Mouse (Mus musculus) splenic B cell, adult 2 months (primary cell): ENCODE data around the gene Atp8b5.
A peak's percentile ranks its signal among the peaks of the same experiment; 100 is the strongest.

Experiments
- DNase-seq: peaks from one replicate; pipeline ENCODE4 v3.0.0-alpha.2; 2011; ENCODE audit warnings: low read depth, low spot score
- H3K27me3 ChIP-seq: 2 replicates; pipeline ENCODE4 v1.6.1; 2012; ENCODE audit warnings: mild to moderate bottlenecking, low read length, moderate library complexity, mixed read lengths; ENCODE audit not compliant: control insufficient read depth, poor library complexity, insufficient read depth, severe bottlenecking
- H3K36me3 ChIP-seq: 2 replicates; pipeline ENCODE4 v1.6.1; 2012; ENCODE audit warnings: mild to moderate bottlenecking, low read length, moderate library complexity, mixed read lengths; ENCODE audit not compliant: control insufficient read depth, poor library complexity, insufficient read depth, severe bottlenecking

Atp8b5 gene

GRCm38 (mm10) chr4:43266623-43267322, at the start of gene Atp8b5:
Gene Atp8b5, plus strand, starts transcription at chr4:43267159.
- DNase-seq, result peak; percentile 46
- Histone ChIP-seq H3K36me3 (no peaks in the 10 kb centered on the region), H3K27me3 (no peaks in the 10 kb centered on the region)

- H3K27me3 ChIP-seq, result no peaks in the 10 kb centered on the region
- DNase-seq, result no peak
- no peaks in the 10 kb centered on the region for H3K36me3 ChIP-seq
These were observed 49.0 kb upstream of the Atp8b5 start for GRCm38 (mm10) chr4:43217997-43218396.

DNA sequence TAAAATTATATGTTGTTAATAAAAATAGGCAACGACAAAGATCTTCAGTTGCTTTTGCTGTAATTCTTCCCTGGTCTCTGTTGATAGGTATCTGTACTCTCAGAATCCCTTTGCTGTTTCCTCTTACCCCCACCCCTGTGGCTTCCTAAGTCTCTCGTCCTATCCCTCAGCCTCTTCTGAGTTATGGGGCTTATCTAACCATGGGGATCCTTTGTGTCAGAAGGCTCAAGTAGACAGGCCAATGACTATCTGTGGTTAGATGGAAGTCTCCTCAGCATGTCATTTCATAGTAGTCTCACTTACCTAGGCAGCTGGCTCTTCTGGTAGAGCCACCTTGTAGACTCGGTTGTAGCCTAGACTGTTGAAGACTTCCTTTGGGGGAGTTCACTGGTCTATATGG, 35.1 kb upstream of the Atp8b5 start:
- no peaks in the 10 kb centered on the region for H3K36me3 ChIP-seq

DNA sequence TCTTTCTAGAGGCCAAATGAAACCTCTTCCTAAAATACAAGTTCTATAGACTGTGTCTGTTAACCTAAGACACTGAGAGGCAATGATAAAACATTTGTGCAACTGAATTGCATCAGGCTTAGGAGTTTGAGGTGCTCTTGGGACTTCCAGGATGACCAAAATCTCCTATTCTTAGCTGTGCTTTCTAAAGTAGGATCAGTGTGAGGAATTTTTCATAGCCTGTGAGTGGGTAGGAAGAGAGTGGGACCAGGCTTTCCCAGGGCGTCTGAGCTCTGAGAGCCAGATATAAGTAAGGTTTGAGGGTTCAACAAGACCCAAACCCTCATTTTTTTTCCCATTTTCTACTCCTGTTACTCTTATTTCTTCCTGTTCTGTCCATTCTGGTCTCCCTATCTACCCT, 34.0 kb upstream of the Atp8b5 start:
- Histone ChIP-seq H3K36me3 (no peaks in the 10 kb centered on the region), H3K27me3 (no peaks in the 10 kb centered on the region)
- DNase-seq, result no peak

More for the DNA sequence above, 35.1 kb upstream of the Atp8b5 start:
- no peak for DNase-seq
- H3K27me3 ChIP-seq, result no peaks in the 10 kb centered on the region

- H3K36me3 ChIP-seq, result no peaks in the 10 kb centered on the region
- H3K27me3 ChIP-seq, result no peaks in the 10 kb centered on the region
- no peak for DNase-seq
These were observed 33.5 kb upstream of the Atp8b5 start for GRCm38 (mm10) chr4:43233489-43233888.

- Histone ChIP-seq H3K27me3 (no peaks in the 10 kb centered on the region), H3K36me3 (no peaks in the 10 kb centered on the region)
- DNase-seq, result no peak
These were observed 30.1 kb upstream of the Atp8b5 start for GRCm38 (mm10) chr4:43236898-43237297.

- DNase-seq, result no peak
- no peaks in the 10 kb centered on the region for H3K36me3 ChIP-seq
- no peaks in the 10 kb centered on the region for H3K27me3 ChIP-seq
These were observed 26.2 kb upstream of the Atp8b5 start for GRCm38 (mm10) chr4:43240716-43241115.

GRCm38 (mm10) chr4:43244022-43244421, 22.9 kb upstream of the Atp8b5 start:
- no peaks in the 10 kb centered on the region for H3K36me3 ChIP-seq
- H3K27me3 ChIP-seq, result no peaks in the 10 kb centered on the region
- no peak for DNase-seq

- DNase-seq, result no peak
- no peaks in the 10 kb centered on the region for H3K36me3 ChIP-seq
These were observed 21.2 kb upstream of the Atp8b5 start for GRCm38 (mm10) chr4:43245776-43246175.

DNA sequence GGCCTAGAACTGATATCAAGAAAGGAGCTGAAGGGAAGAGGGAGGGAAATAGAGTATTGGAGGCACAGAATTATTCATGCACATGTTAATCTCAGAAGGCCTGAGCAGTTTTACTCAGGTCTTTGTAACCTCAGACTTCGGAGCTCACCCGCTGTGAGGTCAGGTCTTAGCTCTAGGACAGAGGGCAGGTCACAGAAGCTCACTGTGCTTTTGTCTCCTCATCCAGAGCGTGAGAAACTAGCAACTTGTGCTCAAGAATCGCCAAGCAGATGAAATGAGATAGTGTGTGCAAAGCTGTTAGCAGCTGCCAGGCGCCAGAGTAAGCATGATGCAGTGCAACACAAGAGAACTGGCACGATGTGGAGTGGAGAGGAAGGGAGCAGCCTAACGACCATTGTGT, 18.9 kb upstream of the Atp8b5 start:
- Histone ChIP-seq H3K36me3 (no peaks in the 10 kb centered on the region), H3K27me3 (no peaks in the 10 kb centered on the region)
- no peak for DNase-seq

More at GRCm38 (mm10) chr4:43245776-43246175, 21.2 kb upstream of the Atp8b5 start:
- H3K27me3 ChIP-seq, result no peaks in the 10 kb centered on the region

- H3K27me3 ChIP-seq, result no peaks in the 10 kb centered on the region
- DNase-seq, result no peak
These were observed 18.1 kb upstream of the Atp8b5 start for GRCm38 (mm10) chr4:43248909-43249308.

GRCm38 (mm10) chr4:43251269-43251668, 15.7 kb upstream of the Atp8b5 start:
- Histone ChIP-seq H3K27me3 (no peaks in the 10 kb centered on the region), H3K36me3 (no peaks in the 10 kb centered on the region)
- DNase-seq, result no peak

More at GRCm38 (mm10) chr4:43248909-43249308, 18.1 kb upstream of the Atp8b5 start:
- H3K36me3 ChIP-seq, result no peaks in the 10 kb centered on the region

DNA sequence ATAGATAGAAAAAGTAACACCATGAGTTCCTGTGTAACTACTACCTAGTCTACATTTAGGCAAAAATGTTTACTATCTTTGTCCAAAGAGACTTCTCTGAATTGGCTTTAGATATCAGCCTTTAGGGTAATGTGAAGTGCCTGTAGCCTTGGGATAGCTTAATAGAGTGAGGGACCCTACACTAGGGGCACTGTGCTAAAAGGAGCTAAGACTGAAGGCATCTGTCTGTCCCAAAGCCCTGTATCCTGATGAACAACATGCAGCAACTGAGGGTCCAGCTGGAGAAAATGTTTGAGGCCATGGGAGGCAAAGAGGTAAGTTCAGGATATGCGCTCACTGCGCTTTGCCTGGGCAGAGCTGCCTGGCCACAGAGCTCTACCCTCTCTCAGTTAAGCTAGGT, 9.9 kb upstream of the Atp8b5 start:
- Histone ChIP-seq H3K36me3 (no peaks in the 10 kb centered on the region), H3K27me3 (no peaks in the 10 kb centered on the region)
- no peak for DNase-seq

DNA sequence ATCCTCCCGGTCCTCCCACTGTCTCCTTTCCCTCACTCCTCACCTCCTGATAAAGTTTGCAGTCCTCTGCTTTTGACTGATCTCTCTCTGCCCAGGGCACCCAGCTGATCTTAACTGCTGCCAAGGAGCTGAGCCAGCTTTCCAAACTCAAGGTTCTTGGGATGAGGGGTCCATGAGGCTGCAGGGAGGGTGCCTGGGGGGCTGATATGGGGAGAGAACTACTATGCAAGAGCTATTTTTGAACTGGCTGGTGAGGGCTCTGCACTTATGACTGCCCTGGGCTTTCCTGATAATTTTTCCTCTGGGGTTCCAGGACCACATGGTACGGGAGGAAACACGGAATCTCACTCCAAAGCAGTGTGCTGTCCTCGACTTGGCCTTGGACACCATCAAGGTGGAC, 8.4 kb upstream of the Atp8b5 start:
- H3K27me3 ChIP-seq, result no peaks in the 10 kb centered on the region
- H3K36me3 ChIP-seq, result no peaks in the 10 kb centered on the region
- no peak for DNase-seq

GRCm38 (mm10) chr4:43259435-43259834, 7.5 kb upstream of the Atp8b5 start:
- Histone ChIP-seq H3K36me3 (no peaks in the 10 kb centered on the region), H3K27me3 (no peaks in the 10 kb centered on the region)
- no peak for DNase-seq

- no peak for DNase-seq
These were observed 6.9 kb upstream of the Atp8b5 start for GRCm38 (mm10) chr4:43260096-43260495.

More at GRCm38 (mm10) chr4:43260096-43260495, 6.9 kb upstream of the Atp8b5 start:
- Histone ChIP-seq H3K27me3 (no peaks in the 10 kb centered on the region), H3K36me3 (no peaks in the 10 kb centered on the region)
